Mouse (Mus musculus): ENCODE results near the gene Treml2. TPM values are rescaled to one million over a fixed set of nuclear protein-coding genes. Genes with fewer than 3 reads are reported as not detected.

The Treml2 gene
- polyA plus RNA-seq, 1 experiment from 2014 or later = 0.11 TPM

- H3K27ac ChIP-seq (ENCODE audit: low read depth, low read length) = no peak overlapping the region
- DNase-seq (ENCODE audit: low spot score) (no peak), ATAC-seq (ENCODE audit: insufficient read depth, low FRiP score, low TSS enrichment) (no peak)
- no peak overlapping the region for H3K4me2 ChIP-seq (ENCODE audit: low read depth)
- no peaks in the 10 kb centered on the region for H3K9me3 ChIP-seq (ENCODE audit: control insufficient read depth, low read length)
- no peaks in the 10 kb centered on the region for H3K36me3 ChIP-seq (ENCODE audit: control insufficient read depth, insufficient read depth, low read length)
- H3K27me3 ChIP-seq (ENCODE audit: control insufficient read depth, insufficient read depth, low read length) = no peaks in the 10 kb centered on the region
- no peak overlapping the region for H3K9ac ChIP-seq (ENCODE audit: low read length)
- H3K4me3 ChIP-seq (ENCODE audit: low read depth, low read length) = no peak overlapping the region
- 29% methylated on average over 2 of the region's 2 CpGs for WGBS
- 0 out of 2 replicates have a peak, but pooled peaks cover 2% of the 10 kb centered on the region for H3K4me1 ChIP-seq (ENCODE audit: control insufficient read depth, insufficient read depth, low read length)
Measured at GRCm38 (mm10) chr17:48266610-48267304, 32.5 kb upstream of the Treml2 start.

GRCm38 (mm10) chr17:48267591-48267990 lies 31.7 kb upstream of the Treml2 start:
- ATAC-seq (ENCODE audit: insufficient read depth, low FRiP score, low TSS enrichment) = no peak
- no peak overlapping the region for H3K27ac ChIP-seq (ENCODE audit: low read depth, low read length)
- H3K9ac ChIP-seq (ENCODE audit: low read length) = no peak overlapping the region
- no peak for DNase-seq (ENCODE audit: low spot score)
- H3K27me3 ChIP-seq (ENCODE audit: control insufficient read depth, insufficient read depth, low read length) = no peaks in the 10 kb centered on the region
- no peaks in the 10 kb centered on the region for H3K36me3 ChIP-seq (ENCODE audit: control insufficient read depth, insufficient read depth, low read length)
- H3K4me2 ChIP-seq (ENCODE audit: low read depth) = no peak overlapping the region
- H3K9me3 ChIP-seq (ENCODE audit: control insufficient read depth, low read length) = no peaks in the 10 kb centered on the region
- H3K4me1 ChIP-seq (ENCODE audit: control insufficient read depth, insufficient read depth, low read length) = 0 out of 2 replicates have a peak, but pooled peaks cover 2% of the 10 kb centered on the region
- H3K4me3 ChIP-seq (ENCODE audit: low read depth, low read length) = no peak overlapping the region
- 88% methylated on average over 1 of the region's 1 CpGs for WGBS

GRCm38 (mm10) chr17:48268276-48268675 lies 31.0 kb upstream of the Treml2 start:
- H3K4me2 ChIP-seq (ENCODE audit: low read depth) = no peak overlapping the region
- no peaks in the 10 kb centered on the region for H3K36me3 ChIP-seq (ENCODE audit: control insufficient read depth, insufficient read depth, low read length)
- H3K9me3 ChIP-seq (ENCODE audit: control insufficient read depth, low read length) = no peaks in the 10 kb centered on the region
- H3K27ac ChIP-seq (ENCODE audit: low read depth, low read length) = no peak overlapping the region
- no peak overlapping the region for H3K9ac ChIP-seq (ENCODE audit: low read length)
- no peaks in the 10 kb centered on the region for H3K27me3 ChIP-seq (ENCODE audit: control insufficient read depth, insufficient read depth, low read length)
- DNase-seq (ENCODE audit: low spot score) (no peak), ATAC-seq (ENCODE audit: insufficient read depth, low FRiP score, low TSS enrichment) (no peak)
- H3K4me3 ChIP-seq (ENCODE audit: low read depth, low read length) = no peak overlapping the region
- 0 out of 2 replicates have a peak, but pooled peaks cover 2% of the 10 kb centered on the region for H3K4me1 ChIP-seq (ENCODE audit: control insufficient read depth, insufficient read depth, low read length)

- 86% methylated on average over 4 of the region's 4 CpGs for WGBS
- ATAC-seq (ENCODE audit: insufficient read depth, low FRiP score, low TSS enrichment) = no peak
Measured at GRCm38 (mm10) chr17:48269833-48270232, 29.5 kb upstream of the Treml2 start.

GRCm38 (mm10) chr17:48272158-48272557 lies 27.1 kb upstream of the Treml2 start:
- no peaks in the 10 kb centered on the region for H3K9me3 ChIP-seq (ENCODE audit: control insufficient read depth, low read length)
- DNase-seq (ENCODE audit: low spot score) (no peak), ATAC-seq (ENCODE audit: insufficient read depth, low FRiP score, low TSS enrichment) (no peak)
- H3K4me3 ChIP-seq (ENCODE audit: low read depth, low read length) = no peak overlapping the region
- H3K4me1 ChIP-seq (ENCODE audit: control insufficient read depth, insufficient read depth, low read length) = no peaks in the 10 kb centered on the region
- no peak overlapping the region for H3K9ac ChIP-seq (ENCODE audit: low read length)
- H3K4me2 ChIP-seq (ENCODE audit: low read depth) = no peak overlapping the region
- H3K27me3 ChIP-seq (ENCODE audit: control insufficient read depth, insufficient read depth, low read length) = no peaks in the 10 kb centered on the region
- 85% methylated on average over 5 of the region's 5 CpGs for WGBS
- H3K27ac ChIP-seq (ENCODE audit: low read depth, low read length) = no peak overlapping the region
- no peaks in the 10 kb centered on the region for H3K36me3 ChIP-seq (ENCODE audit: control insufficient read depth, insufficient read depth, low read length)

More at GRCm38 (mm10) chr17:48269833-48270232, 29.5 kb upstream of the Treml2 start:
- Histone ChIP-seq H3K36me3 (ENCODE audit: control insufficient read depth, insufficient read depth, low read length) (no peaks in the 10 kb centered on the region), H3K27me3 (ENCODE audit: control insufficient read depth, insufficient read depth, low read length) (no peaks in the 10 kb centered on the region), H3K4me3 (ENCODE audit: low read depth, low read length) (no peak overlapping the region), H3K9ac (ENCODE audit: low read length) (no peak overlapping the region), H3K9me3 (ENCODE audit: control insufficient read depth, low read length) (no peaks in the 10 kb centered on the region), H3K4me2 (ENCODE audit: low read depth) (no peak overlapping the region), H3K27ac (ENCODE audit: low read depth, low read length) (no peak overlapping the region), H3K4me1 (ENCODE audit: control insufficient read depth, insufficient read depth, low read length) (0 out of 2 replicates have a peak, but pooled peaks cover 2% of the 10 kb centered on the region)
- no peak for DNase-seq (ENCODE audit: low spot score)

- WGBS = 87% methylated on average over 4 of the region's 4 CpGs
- no peak overlapping the region for H3K27ac ChIP-seq (ENCODE audit: low read depth, low read length)
- H3K9ac ChIP-seq (ENCODE audit: low read length) = no peak overlapping the region
- no peaks in the 10 kb centered on the region for H3K27me3 ChIP-seq (ENCODE audit: control insufficient read depth, insufficient read depth, low read length)
- no peaks in the 10 kb centered on the region for H3K36me3 ChIP-seq (ENCODE audit: control insufficient read depth, insufficient read depth, low read length)
- DNase-seq (ENCODE audit: low spot score) (no peak), ATAC-seq (ENCODE audit: insufficient read depth, low FRiP score, low TSS enrichment) (no peak)
- H3K4me2 ChIP-seq (ENCODE audit: low read depth) = no peak overlapping the region
- H3K9me3 ChIP-seq (ENCODE audit: control insufficient read depth, low read length) = no peaks in the 10 kb centered on the region
- no peaks in the 10 kb centered on the region for H3K4me1 ChIP-seq (ENCODE audit: control insufficient read depth, insufficient read depth, low read length)
- no peak overlapping the region for H3K4me3 ChIP-seq (ENCODE audit: low read depth, low read length)
Measured at GRCm38 (mm10) chr17:48272598-48272997, 26.7 kb upstream of the Treml2 start.

- WGBS = 86% methylated on average over 4 of the region's 4 CpGs
- no peak overlapping the region for H3K4me2 ChIP-seq (ENCODE audit: low read depth)
- ATAC-seq (ENCODE audit: insufficient read depth, low FRiP score, low TSS enrichment) = no peak
Measured at GRCm38 (mm10) chr17:48274098-48274497, 25.2 kb upstream of the Treml2 start.

GRCm38 (mm10) chr17:48274885-48275284 lies 24.4 kb upstream of the Treml2 start:
- Histone ChIP-seq H3K4me3 (ENCODE audit: low read depth, low read length) (no peak overlapping the region), H3K27ac (ENCODE audit: low read depth, low read length) (no peak overlapping the region), H3K9ac (ENCODE audit: low read length) (no peak overlapping the region), H3K36me3 (ENCODE audit: control insufficient read depth, insufficient read depth, low read length) (no peaks in the 10 kb centered on the region), H3K9me3 (ENCODE audit: control insufficient read depth, low read length) (no peaks in the 10 kb centered on the region), H3K4me1 (ENCODE audit: control insufficient read depth, insufficient read depth, low read length) (no peaks in the 10 kb centered on the region), H3K4me2 (ENCODE audit: low read depth) (no peak overlapping the region), H3K27me3 (ENCODE audit: control insufficient read depth, insufficient read depth, low read length) (no peaks in the 10 kb centered on the region)
- WGBS = 36% methylated on average over 6 of the region's 6 CpGs
- ATAC-seq (ENCODE audit: insufficient read depth, low FRiP score, low TSS enrichment) (no peak), DNase-seq (ENCODE audit: low spot score) (peak; percentile 80)

More at GRCm38 (mm10) chr17:48274098-48274497, 25.2 kb upstream of the Treml2 start:
- no peak for DNase-seq (ENCODE audit: low spot score)
- Histone ChIP-seq H3K9me3 (ENCODE audit: control insufficient read depth, low read length) (no peaks in the 10 kb centered on the region), H3K36me3 (ENCODE audit: control insufficient read depth, insufficient read depth, low read length) (no peaks in the 10 kb centered on the region), H3K9ac (ENCODE audit: low read length) (no peak overlapping the region), H3K4me1 (ENCODE audit: control insufficient read depth, insufficient read depth, low read length) (no peaks in the 10 kb centered on the region), H3K27me3 (ENCODE audit: control insufficient read depth, insufficient read depth, low read length) (no peaks in the 10 kb centered on the region), H3K4me3 (ENCODE audit: low read depth, low read length) (no peak overlapping the region), H3K27ac (ENCODE audit: low read depth, low read length) (no peak overlapping the region)

GRCm38 (mm10) chr17:48275736-48276135 lies 23.6 kb upstream of the Treml2 start:
- H3K27me3 ChIP-seq (ENCODE audit: control insufficient read depth, insufficient read depth, low read length) = no peaks in the 10 kb centered on the region
- H3K4me3 ChIP-seq (ENCODE audit: low read depth, low read length) = no peak overlapping the region
- no peaks in the 10 kb centered on the region for H3K9me3 ChIP-seq (ENCODE audit: control insufficient read depth, low read length)
- ATAC-seq (ENCODE audit: insufficient read depth, low FRiP score, low TSS enrichment) (no peak), DNase-seq (ENCODE audit: low spot score) (no peak)
- H3K36me3 ChIP-seq (ENCODE audit: control insufficient read depth, insufficient read depth, low read length) = no peaks in the 10 kb centered on the region
- H3K27ac ChIP-seq (ENCODE audit: low read depth, low read length) = no peak overlapping the region
- H3K4me1 ChIP-seq (ENCODE audit: control insufficient read depth, insufficient read depth, low read length) = no peaks in the 10 kb centered on the region
- H3K9ac ChIP-seq (ENCODE audit: low read length) = no peak overlapping the region
- H3K4me2 ChIP-seq (ENCODE audit: low read depth) = no peak overlapping the region
- 66% methylated on average over 7 of the region's 7 CpGs for WGBS

Data from neural tube, embryonic 11.5 days (tissue).